Mouse (Mus musculus) megakaryocyte, embryonic 14.5 days (primary cell): ENCODE data around the gene Uaca.

ENCODE experiments used
- FLI1 ChIP-seq: IDR thresholded peaks from 2 replicates; pipeline ENCODE4 v1.6.1; 2012; ENCODE audit warnings: low read length, inconsistent platforms, mixed read lengths
- GATA1 ChIP-seq: IDR thresholded peaks from 3 replicates; pipeline ENCODE4 v1.6.1; 2012; ENCODE audit warnings: mixed read lengths, low read length, inconsistent platforms, borderline replicate concordance

DNA sequence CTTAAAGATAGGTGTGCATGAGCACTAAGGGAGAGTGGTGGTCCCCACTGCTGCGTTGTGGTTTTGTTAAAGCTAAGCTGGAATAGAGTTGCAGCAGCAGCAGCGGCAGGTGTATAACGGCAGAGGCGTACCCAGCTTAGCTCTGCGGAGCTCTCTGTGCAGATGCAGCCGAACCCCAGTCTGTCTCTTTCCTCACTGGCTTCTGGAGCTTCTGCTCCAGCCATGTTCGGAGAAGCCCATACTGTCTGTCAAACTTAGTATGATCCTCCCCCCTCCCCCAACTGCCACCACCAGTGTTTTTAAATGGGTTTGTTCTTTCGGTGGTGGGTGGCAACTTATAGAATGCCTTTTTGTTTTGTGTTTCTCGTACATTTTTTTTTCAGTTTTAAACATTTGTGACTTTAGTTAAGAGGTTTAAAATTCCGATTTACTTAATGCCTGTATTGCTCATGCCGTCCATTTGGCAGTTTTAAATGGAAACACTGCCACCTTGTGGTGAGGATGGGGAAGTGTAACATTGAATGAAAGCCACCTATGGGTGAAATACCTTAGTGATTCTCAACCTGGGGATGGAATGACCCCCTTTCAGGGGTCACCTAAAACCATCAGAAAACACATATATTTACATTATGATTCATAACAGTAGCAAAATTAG is 64.1 kb downstream of the Uaca start:
- TF ChIP-seq GATA1 (no peak), FLI1 (no peak)
